ENCODE assay signal across 10 mouse cellular contexts in the genomic region with DNA sequence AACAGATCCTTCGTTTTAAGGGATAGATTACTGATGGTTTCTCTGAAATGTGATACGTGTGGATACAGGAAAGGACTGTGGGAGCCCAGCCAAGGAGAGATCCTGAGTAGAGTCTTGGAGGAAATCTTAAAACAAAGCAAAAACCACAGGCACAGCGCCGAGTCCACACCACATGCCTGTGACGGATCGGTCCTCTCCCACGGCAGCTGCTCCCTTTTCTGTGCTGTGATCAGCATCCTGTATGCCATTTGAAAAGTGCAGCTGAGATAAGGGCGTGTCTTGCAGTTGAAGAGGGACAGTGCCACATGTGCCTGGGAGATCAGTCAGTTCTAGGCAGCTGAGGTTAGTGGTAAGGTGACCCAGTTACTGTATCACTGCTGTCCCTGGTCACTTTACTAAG. TPM values are rescaled to one million over a fixed set of nuclear protein-coding genes. Genes with fewer than 3 reads are reported as not detected.
A peak's percentile ranks its signal among the peaks of the same experiment; 100 is the strongest.
DNase-seq lines count a peak whose midpoint lies in the region; ATAC-seq lines count a peak whose summit lies in the region.
"Had no signal": no experiment of that assay in that cellular context is flagged by ENCODE, and none has a peak within 500 bp of the region (broad histone marks: within the 10 kb centered on the region; RNA-seq: fewer than 3 reads in every experiment).

No protein-coding gene starts in this region.

- 0 out of 2 replicates have a peak, but pooled peaks cover 3% of the 10 kb centered on the region for H3K4me1 ChIP-seq in heart, embryonic 10.5 days
- H3K4me1 ChIP-seq in liver, embryonic 13.5 days (replicated peaks): peaks cover 9% of the 10 kb centered on the region

- DNase-seq in heart, postnatal 10 days: peak; percentile 52 to 53
- DNase-seq in heart, embryonic 10.5 days (ENCODE audit: low spot score): no peak
- DNase-seq in lung, postnatal 10 days: peak; percentile 31
- DNase-seq in lung, adult 18-20 months: no peak
- no peak for DNase-seq in liver, embryonic 13.5 days
- peak; percentile 39 for DNase-seq in thymus, postnatal 25 days
- DNase-seq in adrenal gland, postnatal 10 days: no peak
- DNase-seq in cerebellum, postnatal 4 days (ENCODE audit: low spot score in 2 of 2): no peak

- 58% methylated on average over 8 of the region's 8 CpGs for WGBS in heart, embryonic 10.5 days
- 48% methylated on average over 8 of the region's 8 CpGs for WGBS in liver, embryonic 13.5 days (ENCODE audit: insufficient replicate concordance)

- intact Hi-C loops in heart, postnatal 10 days (cut with DNase I): no loop called here

- H3K9me3 ChIP-seq in heart, embryonic 10.5 days: no peaks in the 10 kb centered on the region
- no peaks in the 10 kb centered on the region for H3K9me3 ChIP-seq in liver, embryonic 13.5 days (replicated peaks)
- H3K9me3 ChIP-seq: heart, embryonic 15.5 days had no signal

- ATAC-seq in liver, embryonic 13.5 days (ENCODE audit: low read depth): peak; percentile 61

- H3K27me3 ChIP-seq in heart, embryonic 10.5 days (ENCODE audit: insufficient read depth, poor library complexity, severe bottlenecking): no peaks in the 10 kb centered on the region
- no peaks in the 10 kb centered on the region for H3K27me3 ChIP-seq in liver, embryonic 13.5 days
- H3K27me3 ChIP-seq: heart, embryonic 15.5 days had no signal

- H3K36me3 ChIP-seq in heart, embryonic 10.5 days: peaks cover 20% of the 10 kb centered on the region
- peaks cover 69% of the 10 kb centered on the region for H3K36me3 ChIP-seq in liver, embryonic 13.5 days

- no peak overlapping the region for H3K4me2 ChIP-seq in liver, embryonic 13.5 days
- H3K4me2 ChIP-seq: heart, embryonic 15.5 days had no signal

- H3K4me3 ChIP-seq in heart, embryonic 10.5 days: no peak overlapping the region
- no peak overlapping the region for H3K4me3 ChIP-seq in liver, embryonic 13.5 days (replicated peaks)
- H3K4me3 ChIP-seq: erythroblast, embryonic 14.5 days; heart, embryonic 15.5 days had no signal

- H3K9ac ChIP-seq in liver, embryonic 13.5 days: no peak overlapping the region
- H3K9ac ChIP-seq: heart, embryonic 15.5 days had no signal

- no peak overlapping the region for H3K27ac ChIP-seq in heart, embryonic 10.5 days
- 0 out of 2 replicates have a peak overlapping the region, but pooled peaks have one; percentile 14 for H3K27ac ChIP-seq in liver, embryonic 13.5 days
- H3K27ac ChIP-seq: heart, embryonic 15.5 days had no signal

RNA-seq across cellular contexts. Expression of a gene that starts 39.3 kb away (rescaled TPM):
- total RNA-seq in heart, postnatal 10 days (2021): 1 to 10 TPM; 3.0 to 4.6 TPM
- 11.9 and 16.4 TPM in 2 replicates for polyA plus RNA-seq in heart, embryonic 10.5 days (2016; fragmentation: Nextera tagmentation; extraction: Ambion mirVana)
- 21.6 and 25.9 TPM in 2 replicates for polyA plus RNA-seq in liver, embryonic 13.5 days (2015; fragmentation: Nextera tagmentation; extraction: Ambion mirVana)
- 1 to 10 TPM; 5.7 to 6.8 TPM for total RNA-seq in adrenal gland, postnatal 10 days (2021)

RNA-seq across cellular contexts. Expression of a gene that starts 41.7 kb away (rescaled TPM):
- total RNA-seq in heart, postnatal 10 days (2021): 100 to 1,000 TPM; 855 to 861 TPM
- 21.2 and 25.9 TPM in 2 replicates for polyA plus RNA-seq in heart, embryonic 10.5 days (2016; fragmentation: Nextera tagmentation; extraction: Ambion mirVana)
- polyA plus RNA-seq in liver, embryonic 13.5 days (2015; fragmentation: Nextera tagmentation; extraction: Ambion mirVana): 41.6 and 52.0 TPM in 2 replicates
- total RNA-seq in adrenal gland, postnatal 10 days (2021): 100 to 1,000 TPM; 915 to 931 TPM

Comparison
In these comparisons a context has a peak if more than half of its experiments do, and no peak if none do; other contexts are left out.
1. DNase-seq: peak in heart, postnatal 10 days (2 of 2), lung, postnatal 10 days (single experiment) and thymus, postnatal 25 days (single experiment); none in heart, embryonic 10.5 days (single experiment), lung, adult 18-20 months (0 of 2), liver, embryonic 13.5 days (single experiment), adrenal gland, postnatal 10 days (single experiment) and cerebellum, postnatal 4 days (0 of 2).